Mouse (Mus musculus) kidney, embryonic 15.5 days (tissue): ENCODE data around the gene Hnrnph3. TPM values are rescaled to one million over a fixed set of nuclear protein-coding genes. Genes with fewer than 3 reads are reported as not detected.
A peak's percentile ranks its signal among the peaks of the same experiment; 100 is the strongest.

Experiments used
- ATAC-seq: fragments of 200-750 bp; cut with Nextera tagmentation; replicated peaks from 2 replicates; pipeline ENCODE4 v1.8.0; 2017; ENCODE audit warnings: moderate TSS enrichment; ENCODE audit not compliant: low FRiP score
- H3K27ac ChIP-seq: fragments of 300-500 bp; sonication (generic); 2 replicates; pipeline ENCODE4 v1.5.1; 2015; ENCODE audit warnings: mild to moderate bottlenecking, inconsistent platforms
- H3K27me3 ChIP-seq: fragments of 300-500 bp; sonication (generic); 2 replicates; pipeline ENCODE4 v1.6.1; 2015; ENCODE audit warnings: inconsistent platforms
- H3K36me3 ChIP-seq: fragments of 300-500 bp; sonication (generic); 2 replicates; pipeline ENCODE4 v1.6.1; 2015; ENCODE audit warnings: inconsistent platforms
- H3K4me1 ChIP-seq: fragments of 300-500 bp; sonication (generic); 2 replicates; pipeline ENCODE4 v1.6.1; 2015; ENCODE audit warnings: inconsistent platforms
- H3K4me2 ChIP-seq: fragments of 300-500 bp; sonication (generic); 2 replicates; pipeline ENCODE4 v1.6.1; 2015; ENCODE audit warnings: moderate library complexity, mild to moderate bottlenecking, inconsistent platforms
- H3K4me3 ChIP-seq: fragments of 300-500 bp; sonication (generic); replicated peaks from 2 replicates; pipeline ENCODE4 v1.5.1; 2015; ENCODE audit warnings: mild to moderate bottlenecking, inconsistent platforms
- H3K9ac ChIP-seq: fragments of 300-500 bp; sonication (generic); 2 replicates; pipeline ENCODE4 v1.6.1; 2015; ENCODE audit warnings: mild to moderate bottlenecking, inconsistent platforms
- H3K9me3 ChIP-seq: fragments of 300-500 bp; sonication (generic); replicated peaks from 2 replicates; pipeline ENCODE4 v1.6.1; 2016; ENCODE audit warnings: inconsistent platforms
- WGBS: fragments of 180-500 bp; shearing (Covaris S2); methylation state at CpG from one replicate; pipeline ENCODE4 v1.1.7; 2015; ENCODE audit warnings: mixed read lengths; 5-methylcytosine and 5-hydroxymethylcytosine counted together
- polyA plus RNA-seq: library from polyadenylated mRNA; unstranded; fragments of >200 nt; fragmentation: Nextera tagmentation; extraction: Ambion mirVana; gene quantifications from 2 replicates; pipeline ENCODE4 v1.2.1, GENCODE M21; 2015

Gene Hnrnph3
- polyA plus RNA-seq, 1 experiment from 2014 or later = 125 TPM

GRCm38 (mm10) chr10:63026795-63027160, 2.8 kb upstream of the Hnrnph3 start:
- peak overlapping the region; percentile 100 for H3K27ac ChIP-seq
- H3K4me3 ChIP-seq = no peak overlapping the region
- H3K9me3 ChIP-seq = no peaks in the 10 kb centered on the region
- 89% methylated on average over 6 of the region's 6 CpGs for WGBS
- ATAC-seq = no peak
- H3K36me3 ChIP-seq = no peaks in the 10 kb centered on the region
- H3K27me3 ChIP-seq = no peaks in the 10 kb centered on the region
- no peak overlapping the region for H3K4me2 ChIP-seq
- peaks cover 20% of the 10 kb centered on the region for H3K4me1 ChIP-seq
- no peak overlapping the region for H3K9ac ChIP-seq

- Histone ChIP-seq H3K36me3 (no peaks in the 10 kb centered on the region), H3K27ac (peak overlapping the region; percentile 100), H3K9me3 (no peaks in the 10 kb centered on the region), H3K4me3 (no peak overlapping the region), H3K27me3 (no peaks in the 10 kb centered on the region), H3K4me2 (no peak overlapping the region), H3K4me1 (peaks cover 25% of the 10 kb centered on the region), H3K9ac (no peak overlapping the region)
- 31% methylated on average over 8 of the region's 8 CpGs for WGBS
- no peak for ATAC-seq
Measured at GRCm38 (mm10) chr10:63026156-63026794, 2.3 kb upstream of the Hnrnph3 start.

- H3K9ac ChIP-seq = no peak overlapping the region
- H3K27me3 ChIP-seq = no peaks in the 10 kb centered on the region
- no peaks in the 10 kb centered on the region for H3K36me3 ChIP-seq
- no peaks in the 10 kb centered on the region for H3K9me3 ChIP-seq
- 48% methylated on average over 6 of the region's 6 CpGs for WGBS
- no peak for ATAC-seq
- peak overlapping the region; percentile 69 for H3K4me2 ChIP-seq
- peak overlapping the region; percentile 100 for H3K27ac ChIP-seq
- H3K4me1 ChIP-seq = peaks cover 31% of the 10 kb centered on the region
- H3K4me3 ChIP-seq = peak overlapping the region; percentile 89; the same call in 1 of the 2 replicates
Measured at GRCm38 (mm10) chr10:63025491-63026011, 1.5 kb upstream of the Hnrnph3 start.

DNA sequence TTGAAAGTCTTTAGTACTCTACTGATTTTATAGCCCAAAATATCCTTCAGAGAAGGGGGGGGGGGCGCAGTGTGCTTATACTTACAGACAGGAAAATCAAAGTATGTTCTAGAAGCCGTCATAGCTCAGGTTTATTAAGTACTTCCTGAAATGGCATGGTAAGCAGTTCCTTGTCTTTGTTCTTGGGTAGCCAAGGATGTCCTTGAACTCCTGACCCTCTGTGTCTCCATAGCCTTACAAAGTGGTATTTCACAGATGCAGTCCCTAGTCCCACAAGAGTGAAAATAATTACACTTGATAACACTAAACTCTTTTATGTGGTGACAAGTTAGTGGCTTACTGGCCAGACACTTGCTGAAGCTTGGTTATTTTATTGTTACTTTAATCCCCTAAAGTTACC, 999 bp upstream of the Hnrnph3 start:
- Histone ChIP-seq H3K9me3 (no peaks in the 10 kb centered on the region), H3K9ac (peak overlapping the region; percentile 83; the same call in 1 of the 2 replicates), H3K27ac (peak overlapping the region; percentile 100), H3K27me3 (no peaks in the 10 kb centered on the region), H3K4me2 (peak overlapping the region; percentile 69), H3K36me3 (no peaks in the 10 kb centered on the region), H3K4me1 (peaks cover 36% of the 10 kb centered on the region), H3K4me3 (peak overlapping the region; percentile 89)
- 31% methylated on average over 2 of the region's 2 CpGs for WGBS
- no peak for ATAC-seq

- H3K4me1 ChIP-seq = peaks cover 37% of the 10 kb centered on the region
- WGBS = under 1% methylated on average over 8 of the region's 8 CpGs
- H3K27ac ChIP-seq = peak overlapping the region; percentile 100
- peak; percentile 64 for ATAC-seq
- H3K4me3 ChIP-seq = peak overlapping the region; percentile 89
- H3K27me3 ChIP-seq = no peaks in the 10 kb centered on the region
- peak overlapping the region; percentile 83 for H3K9ac ChIP-seq
- H3K36me3 ChIP-seq = no peaks in the 10 kb centered on the region
- peak overlapping the region; percentile 69 for H3K4me2 ChIP-seq
- H3K9me3 ChIP-seq = no peaks in the 10 kb centered on the region
Measured at GRCm38 (mm10) chr10:63024580-63024910, 528 bp upstream of the Hnrnph3 start.

DNA sequence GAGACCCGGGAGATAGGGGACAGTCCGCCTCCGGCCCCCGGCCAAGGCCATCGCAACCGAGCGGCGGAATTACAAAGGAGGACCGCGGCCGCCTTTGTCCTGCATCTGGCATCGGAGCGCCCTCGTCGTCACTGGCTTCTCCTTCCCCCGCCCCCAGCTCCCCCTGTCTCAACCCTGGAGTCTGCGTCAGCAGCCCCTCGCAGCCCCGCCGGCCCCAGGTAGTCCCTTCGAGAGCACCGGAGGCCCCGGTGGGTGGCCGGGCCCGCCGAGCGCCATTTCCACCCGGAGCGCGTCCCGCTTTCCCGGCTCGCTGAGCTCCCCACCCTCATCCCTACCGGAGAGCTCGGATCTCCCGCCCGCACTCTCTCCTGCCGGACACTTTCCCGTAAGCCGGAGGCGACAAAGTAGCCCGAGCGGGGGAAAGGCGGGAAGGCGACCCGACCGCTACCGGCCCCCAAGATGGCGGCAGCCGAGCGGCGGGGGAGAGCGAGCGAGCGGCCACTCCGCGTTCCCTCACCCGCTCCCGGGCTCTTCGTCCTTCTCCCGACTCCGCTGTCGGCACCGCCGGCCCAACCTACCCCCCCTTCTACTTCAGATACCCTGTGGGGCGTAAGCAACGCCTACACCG, 782 bp downstream of the Hnrnph3 start:
- peak overlapping the region; percentile 89 for H3K4me3 ChIP-seq
- H3K9ac ChIP-seq = peak overlapping the region; percentile 99
- peak overlapping the region; percentile 100 for H3K27ac ChIP-seq
- H3K9me3 ChIP-seq = no peaks in the 10 kb centered on the region
- peak; percentile 31 for ATAC-seq
- peaks cover 2% of the 10 kb centered on the region; the same call in 1 of the 2 replicates for H3K36me3 ChIP-seq
- no peaks in the 10 kb centered on the region for H3K27me3 ChIP-seq
- H3K4me2 ChIP-seq = peak overlapping the region; percentile 61
- WGBS = under 1% methylated on average over 68 of the region's 68 CpGs
- peaks cover 43% of the 10 kb centered on the region for H3K4me1 ChIP-seq

GRCm38 (mm10) chr10:63022541-63023120, 1.4 kb downstream of the Hnrnph3 start:
- Histone ChIP-seq H3K27me3 (no peaks in the 10 kb centered on the region), H3K4me2 (peak overlapping the region; percentile 61), H3K4me3 (peak overlapping the region; percentile 89), H3K27ac (peak overlapping the region; percentile 100), H3K36me3 (peaks cover 7% of the 10 kb centered on the region), H3K4me1 (peaks cover 43% of the 10 kb centered on the region), H3K9me3 (no peaks in the 10 kb centered on the region), H3K9ac (peak overlapping the region; percentile 99)
- ATAC-seq = no peak
- WGBS = under 1% methylated on average over 27 of the region's 27 CpGs

- Histone ChIP-seq H3K9me3 (no peaks in the 10 kb centered on the region), H3K9ac (peak overlapping the region; percentile 99), H3K27me3 (no peaks in the 10 kb centered on the region), H3K4me2 (peak overlapping the region; percentile 61), H3K36me3 (peaks cover 15% of the 10 kb centered on the region), H3K27ac (no peak overlapping the region), H3K4me1 (peaks cover 43% of the 10 kb centered on the region), H3K4me3 (peak overlapping the region; percentile 89)
- no peak for ATAC-seq
- 40% methylated on average over 4 of the region's 4 CpGs for WGBS
Measured at GRCm38 (mm10) chr10:63021702-63022101, 2.3 kb downstream of the Hnrnph3 start.

DNA sequence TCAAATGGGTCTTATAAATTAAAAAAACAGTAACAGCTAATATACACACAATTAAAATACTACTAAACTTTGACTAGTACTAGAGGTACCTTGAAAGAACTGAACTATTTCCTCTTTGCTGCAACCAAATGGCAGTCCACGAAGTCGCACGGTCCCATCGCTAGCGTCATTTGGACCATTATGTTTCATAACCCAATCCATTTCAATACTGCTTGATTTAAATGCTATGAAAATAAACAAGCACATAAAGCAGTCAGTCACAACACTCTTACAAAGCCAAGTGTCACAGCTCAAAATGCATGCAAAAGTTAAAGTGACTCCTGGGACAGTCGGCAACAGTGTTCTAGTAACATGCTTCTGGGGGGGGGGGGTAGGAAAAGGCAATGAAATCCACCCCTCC, 4.7 kb downstream of the Hnrnph3 start:
- Histone ChIP-seq H3K27ac (no peak overlapping the region), H3K9ac (no peak overlapping the region), H3K4me1 (peaks cover 26% of the 10 kb centered on the region), H3K4me2 (no peak overlapping the region), H3K27me3 (no peaks in the 10 kb centered on the region), H3K36me3 (peaks cover 38% of the 10 kb centered on the region), H3K9me3 (no peaks in the 10 kb centered on the region), H3K4me3 (no peak overlapping the region)
- WGBS = 77% methylated on average over 6 of the region's 6 CpGs
- no peak for ATAC-seq

DNA sequence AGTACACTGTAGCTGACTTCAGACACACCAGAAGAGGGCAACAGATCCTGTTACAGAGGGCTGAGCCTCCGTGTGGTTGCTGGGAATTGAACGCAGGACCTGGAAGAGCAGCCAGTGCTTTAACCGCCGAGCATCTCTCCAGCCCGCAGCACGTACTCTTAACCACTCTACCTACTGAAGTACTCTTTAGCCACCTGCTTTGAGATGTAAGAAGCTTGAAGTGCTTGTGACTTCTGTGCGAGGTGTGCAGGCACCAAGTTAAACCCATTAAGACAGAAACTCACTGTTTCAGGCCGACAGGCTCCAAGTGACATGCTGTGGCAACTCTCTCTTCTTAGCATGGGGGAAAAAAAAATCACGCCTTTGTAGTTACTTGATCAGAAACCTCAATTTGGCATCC, 9.8 kb downstream of the Hnrnph3 start:
- Histone ChIP-seq H3K4me2 (no peak overlapping the region), H3K27me3 (no peaks in the 10 kb centered on the region), H3K36me3 (peaks cover 87% of the 10 kb centered on the region), H3K4me3 (no peak overlapping the region), H3K27ac (no peak overlapping the region), H3K9me3 (no peaks in the 10 kb centered on the region), H3K9ac (no peak overlapping the region), H3K4me1 (0 out of 2 replicates have a peak, but pooled peaks cover 2% of the 10 kb centered on the region)
- no peak for ATAC-seq
- 94% methylated on average over 9 of the region's 9 CpGs for WGBS

DNA sequence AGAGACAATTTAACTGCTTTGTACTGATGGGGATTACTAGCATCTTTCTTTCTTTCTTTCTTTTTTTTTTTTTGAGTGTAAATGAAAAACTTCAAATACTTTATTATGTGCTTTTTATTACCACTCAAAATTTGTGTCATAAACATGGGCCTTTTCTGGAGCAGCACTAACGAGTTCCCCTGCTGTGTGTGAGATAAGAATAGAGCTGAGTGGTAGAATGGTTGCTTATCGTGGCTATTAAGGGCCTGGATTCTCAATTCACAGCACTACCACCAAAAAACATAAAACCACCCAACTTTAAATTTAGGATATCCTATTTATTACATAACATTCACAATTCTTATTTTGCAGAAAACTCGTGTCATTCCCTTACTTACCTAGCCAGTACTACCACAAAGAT, 10.5 kb downstream of the Hnrnph3 start:
- no peak overlapping the region for H3K4me2 ChIP-seq
- H3K36me3 ChIP-seq = peaks cover 89% of the 10 kb centered on the region
- H3K27me3 ChIP-seq = no peaks in the 10 kb centered on the region
- H3K4me3 ChIP-seq = no peak overlapping the region
- ATAC-seq = no peak
- H3K9me3 ChIP-seq = no peaks in the 10 kb centered on the region
- no peak overlapping the region for H3K27ac ChIP-seq
- no peak overlapping the region for H3K9ac ChIP-seq
- WGBS = 84% methylated on average over 3 of the region's 3 CpGs
- no peaks in the 10 kb centered on the region for H3K4me1 ChIP-seq

DNA sequence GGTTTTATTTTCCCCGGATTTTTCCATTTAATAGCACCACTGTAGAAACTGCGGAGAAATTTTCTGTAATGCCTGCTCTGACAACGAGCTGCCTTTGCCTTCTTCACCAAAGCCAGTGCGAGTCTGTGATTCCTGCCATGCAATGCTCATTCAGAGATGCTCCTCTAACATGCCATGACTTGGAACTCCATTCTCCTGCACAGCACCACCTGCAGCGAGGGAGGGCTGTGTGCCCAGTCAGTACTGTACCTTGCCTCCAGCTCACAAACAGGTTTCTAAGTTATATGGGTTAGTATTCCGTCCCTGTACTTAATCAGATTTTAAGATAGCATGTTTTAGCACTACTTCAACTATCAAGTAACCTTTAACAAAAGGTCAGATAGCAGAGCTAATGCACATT, 12.5 kb downstream of the Hnrnph3 start:
- H3K36me3 ChIP-seq = peaks cover 94% of the 10 kb centered on the region
- H3K4me3 ChIP-seq = no peak overlapping the region
- no peaks in the 10 kb centered on the region for H3K4me1 ChIP-seq
- H3K9ac ChIP-seq = no peak overlapping the region
- 85% methylated on average over 6 of the region's 6 CpGs for WGBS
- H3K4me2 ChIP-seq = no peak overlapping the region
- ATAC-seq = no peak
- H3K27me3 ChIP-seq = no peaks in the 10 kb centered on the region
- no peak overlapping the region for H3K27ac ChIP-seq
- H3K9me3 ChIP-seq = no peaks in the 10 kb centered on the region
